Mouse (Mus musculus): ENCODE data around the gene Ogt. TPM values are rescaled to one million over a fixed set of nuclear protein-coding genes. Genes with fewer than 3 reads are reported as not detected.

Gene Ogt
- total RNA-seq, 2 experiments from 2014 or later, result 84.4 to 86.9 TPM

Other genes starting within 250 kb of the Ogt start
- gene Zmym3, start 219.2 kb upstream of the Ogt start, total RNA-seq (2021), result 10 to 100 TPM; 39.4 to 40.3 TPM
- 100 to 1,000 TPM; 177 to 191 TPM for gene Nono, start 210.7 kb upstream of the Ogt start, total RNA-seq (2021)
- gene Itgb1bp2, start 191.0 kb upstream of the Ogt start, total RNA-seq (2021), result 100 to 1,000 TPM; 157 to 185 TPM
- gene Taf1, start 107.3 kb upstream of the Ogt start, total RNA-seq (2021), result 10 to 100 TPM; 23.0 to 25.2 TPM
- under 1 TPM in 1 of 2 experiments, not detected in 1; 0.25 TPM for gene Cxcr3, start 94.2 kb downstream of the Ogt start, total RNA-seq (2021)
- not detected for gene Gm4779, start 154.4 kb downstream of the Ogt start, total RNA-seq (2021)
- gene 8030474K03Rik, start 154.6 kb downstream of the Ogt start, total RNA-seq (2021), result not detected
- gene Nhsl2, start 209.3 kb downstream of the Ogt start, total RNA-seq (2021), result 1 to 10 TPM; 7.8 to 8.4 TPM

All from heart, postnatal 4 days (tissue).